Comparison of ENCODE assay signal across 27 mouse cellular contexts in genomic region chr17:7652037-7652436, GRCm38 (mm10).
DNase-seq lines count a peak whose midpoint lies in the region; TF ChIP-seq lines count a peak whose summit lies in the region.
"Had no signal": no experiment of that assay in that cellular context is flagged by ENCODE, and none has a peak within 500 bp of the region (broad histone marks: within the 10 kb centered on the region; RNA-seq: fewer than 3 reads in every experiment).

No protein-coding gene starts in this region.

- H3K4me3 ChIP-seq in gastrocnemius, adult 2 months, result no peak overlapping the region
- H3K4me3 ChIP-seq: forebrain, embryonic 13.5 days; hindbrain, embryonic 10.5 days; hindbrain, embryonic 15.5 days; intestine, embryonic 15.5 days; liver, embryonic 13.5 days had no signal

- DNase-seq in gastrocnemius, adult 2 months, result peak; percentile 41
- no peak for DNase-seq in gastrocnemius, adult 18-20 months (ENCODE audit: low spot score)
- peak; percentile 26 for DNase-seq in layer of hippocampus, adult 9-11 months
- no peak for DNase-seq in layer of hippocampus, postnatal 25 days (ENCODE audit: extremely low spot score in 1 of 2, low spot score in 1 of 2)
- peak; percentile 19 for DNase-seq in retina, postnatal 1 day
- DNase-seq in retina, embryonic 14.5 days (ENCODE audit: low spot score), result no peak
- DNase-seq in skeletal muscle tissue, adult 2 months (ENCODE audit: low read depth, low spot score), result peak; percentile 52
- no peak for DNase-seq in lung, postnatal 25 days (ENCODE audit: low spot score)
- DNase-seq: adrenal gland, postnatal 14 days; cerebellum, adult 18-20 months; cerebellum, postnatal 10 days; heart, postnatal 14 days; kidney, adult 2 months; kidney, postnatal 4 days; left cerebral cortex, postnatal 4 days; liver, embryonic 13.5 days; lung, adult 18-20 months; lung, postnatal 10 days; spleen, adult 18-20 months; thymus, adult 2 months; thymus, postnatal 36 days had no signal

- peak overlapping the region; percentile 61 for H3K27ac ChIP-seq in gastrocnemius, adult 2 months
- H3K27ac ChIP-seq: forebrain, embryonic 13.5 days; hindbrain, embryonic 10.5 days; hindbrain, embryonic 15.5 days; intestine, embryonic 15.5 days; kidney, postnatal 0 days; liver, embryonic 13.5 days; stomach, postnatal 0 days had no signal

- TF ChIP-seq CTCF in gastrocnemius, adult 2 months (IDR thresholded peaks at IDR 0.05), result no peak

- intact Hi-C loops in gastrocnemius, adult 2 months (cut with DNase I), result loop anchor here (10.0 kb wide), 1 partner anchor 173 kb away; the partner anchor contains the start of gene Fndc1

Comparison
In these comparisons a context has a peak if more than half of its experiments do, and no peak if none do; other contexts are left out.
1. DNase-seq: peak in gastrocnemius, adult 2 months (single experiment), layer of hippocampus, adult 9-11 months (single experiment), retina, postnatal 1 day (single experiment) and skeletal muscle tissue, adult 2 months (single experiment); none in gastrocnemius, adult 18-20 months (single experiment), layer of hippocampus, postnatal 25 days (0 of 2), retina, embryonic 14.5 days (single experiment) and lung, postnatal 25 days (single experiment).